Mouse (Mus musculus) embryonic fibroblast, embryonic 13.5 days (primary cell): ENCODE measurements around the gene Crebrf. TPM values are rescaled to one million over a fixed set of nuclear protein-coding genes. Genes with fewer than 3 reads are reported as not detected.

Experiments used
- H3K27ac ChIP-seq: 2 replicates; pipeline ENCODE4 v1.5.1; 2012; ENCODE audit warnings: low read length, control low read depth, inconsistent platforms; ENCODE audit not compliant: insufficient read depth
- H3K4me1 ChIP-seq: 2 replicates; pipeline ENCODE4 v1.6.1; 2011; ENCODE audit warnings: low read length; ENCODE audit not compliant: control insufficient read depth, insufficient read depth
- H3K4me3 ChIP-seq: 2 replicates; pipeline ENCODE4 v1.5.1; 2011; ENCODE audit warnings: mild to moderate bottlenecking, control low read depth, low read length; ENCODE audit not compliant: insufficient read depth
- CTCF ChIP-seq: IDR thresholded peaks from 2 replicates; pipeline ENCODE4 v1.5.1; 2011; ENCODE audit warnings: mild to moderate bottlenecking, control low read depth, low read length, moderate library complexity, borderline replicate concordance; ENCODE audit not compliant: insufficient read depth
- POLR2A ChIP-seq: IDR thresholded peaks from 2 replicates; pipeline ENCODE4 v1.6.1; 2011; ENCODE audit warnings: low read depth, mild to moderate bottlenecking, control low read depth, low read length, moderate library complexity
- polyA plus RNA-seq: library from polyadenylated mRNA; stranded (reverse); fragments of >200 nt; gene quantifications from 2 replicates; pipeline ENCODE4 v1.2.4, GENCODE M21; 2011; ENCODE audit warnings: low read depth; ENCODE audit not compliant: missing spikeins, insufficient read length

The Crebrf gene
- 14.4 TPM in 2 replicates for polyA plus RNA-seq

GRCm38 (mm10) chr17:26715271-26715758, at the start of gene Crebrf:
TSS of gene Crebrf (plus strand) at chr17:26715650.
- peak; percentile 95 for TF ChIP-seq POLR2A
- TF ChIP-seq CTCF, result no peak
- Histone ChIP-seq H3K4me3 (peak within 1 kb of the TSS; percentile 92), H3K27ac (peak within 1 kb of the TSS; percentile 92), H3K4me1 (no peaks in the 10 kb centered on the region; the same call in 1 of the 2 replicates)

GRCm38 (mm10) chr17:26671268-26671667, 44.2 kb upstream of the Crebrf start:
- Histone ChIP-seq H3K4me1 (peaks cover 3% of the 10 kb centered on the region; the same call in 1 of the 2 replicates), H3K4me3 (no peak overlapping the region), H3K27ac (no peak overlapping the region)
- TF ChIP-seq POLR2A (no peak), CTCF (no peak)

- H3K4me1 ChIP-seq, result peaks cover 13% of the 10 kb centered on the region
- peak overlapping the region; percentile 78; the same call in 1 of the 2 replicates for H3K4me3 ChIP-seq
- TF ChIP-seq POLR2A (no peak), CTCF (no peak)
- H3K27ac ChIP-seq, result no peak overlapping the region
Measured at GRCm38 (mm10) chr17:26675845-26676244, 39.6 kb upstream of the Crebrf start.

- H3K4me1 ChIP-seq, result peaks cover 13% of the 10 kb centered on the region
- peak overlapping the region; percentile 78 for H3K4me3 ChIP-seq
- TF ChIP-seq CTCF (no peak), POLR2A (peak; percentile 89)
- H3K27ac ChIP-seq, result peak overlapping the region; percentile 81
Measured at GRCm38 (mm10) chr17:26676252-26676615, 39.2 kb upstream of the Crebrf start.

- peaks cover 13% of the 10 kb centered on the region for H3K4me1 ChIP-seq
- peak overlapping the region; percentile 78 for H3K4me3 ChIP-seq
- H3K27ac ChIP-seq, result peak overlapping the region; percentile 81
- no peak; the same call in 1 of the 2 replicates for TF ChIP-seq POLR2A
Measured at GRCm38 (mm10) chr17:26676616-26677376, 38.7 kb upstream of the Crebrf start.

- H3K4me3 ChIP-seq, result peak overlapping the region; percentile 9; the same call in 1 of the 2 replicates
- no peak for TF ChIP-seq POLR2A
- TF ChIP-seq CTCF, result no peak
- H3K27ac ChIP-seq, result no peak overlapping the region
- H3K4me1 ChIP-seq, result peaks cover 13% of the 10 kb centered on the region
Measured at GRCm38 (mm10) chr17:26677711-26678637, 37.5 kb upstream of the Crebrf start.

GRCm38 (mm10) chr17:26681276-26681675, 34.2 kb upstream of the Crebrf start:
- TF ChIP-seq POLR2A (no peak), CTCF (no peak)
- H3K27ac ChIP-seq, result no peak overlapping the region
- H3K4me1 ChIP-seq, result peaks cover 11% of the 10 kb centered on the region; the same call in 1 of the 2 replicates
- H3K4me3 ChIP-seq, result no peak overlapping the region

GRCm38 (mm10) chr17:26686334-26687000, 29.0 kb upstream of the Crebrf start:
- no peaks in the 10 kb centered on the region for H3K4me1 ChIP-seq
- H3K27ac ChIP-seq, result no peak overlapping the region
- TF ChIP-seq POLR2A (no peak), CTCF (no peak)
- H3K4me3 ChIP-seq, result no peak overlapping the region
